Mouse (Mus musculus): ENCODE results near the gene Il17re. TPM values are rescaled to one million over a fixed set of nuclear protein-coding genes. Genes with fewer than 3 reads are reported as not detected.

Il17re gene
- polyA plus RNA-seq (2015; fragmentation: Nextera tagmentation; extraction: Ambion mirVana): 6.5 and 6.6 TPM in 2 replicates

GRCm38 (mm10) chr6:113457952-113458534, at the start of gene Il17re:
Gene Il17re, plus strand, starts transcription at chr6:113458484.
- Histone ChIP-seq H3K27me3 (no peaks in the 10 kb centered on the region), H3K27ac (no peak within 1 kb of the TSS), H3K36me3 (no peaks in the 10 kb centered on the region), H3K9ac (0 out of 2 replicates have a peak within 1 kb of the TSS, but pooled peaks have one; percentile 35), H3K4me2 (replicated peaks) (peak within 1 kb of the TSS; percentile 26), H3K9me3 (no peaks in the 10 kb centered on the region), H3K4me1 (no peaks in the 10 kb centered on the region), H3K4me3 (no peak within 1 kb of the TSS)
- no peak for ATAC-seq (ENCODE audit: low FRiP score, low read depth)
- WGBS: 62% methylated on average over 9 of the region's 10 CpGs

DNA sequence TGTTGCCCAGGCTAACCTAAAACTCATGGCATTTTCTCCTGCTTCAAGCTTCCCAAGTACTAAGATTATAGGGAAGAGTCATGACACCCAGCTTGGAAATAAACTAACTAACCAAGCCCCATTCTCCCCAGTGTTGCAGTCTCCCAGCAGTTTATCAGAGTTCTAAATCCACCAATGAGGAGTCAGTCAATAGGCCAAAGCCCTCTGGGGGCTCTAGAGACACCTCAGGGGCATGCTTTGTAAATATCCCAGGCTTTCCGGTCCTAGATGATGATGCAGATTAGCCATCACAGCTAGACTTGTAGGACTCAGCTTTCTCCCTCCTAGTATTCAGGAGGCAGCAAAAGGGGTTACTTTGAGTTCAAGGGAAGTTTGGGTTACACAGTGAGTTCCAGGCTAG, 48.3 kb upstream of the Il17re start:
- no peak overlapping the region for H3K4me3 ChIP-seq
- H3K4me2 ChIP-seq (replicated peaks): no peak overlapping the region
- H3K27ac ChIP-seq: no peak overlapping the region
- H3K4me1 ChIP-seq: peaks cover 3% of the 10 kb centered on the region; the same call in 1 of the 2 replicates
- no peaks in the 10 kb centered on the region for H3K27me3 ChIP-seq
- WGBS: 62% methylated on average over 1 of the region's 1 CpGs
- ATAC-seq (ENCODE audit: low FRiP score, low read depth): no peak
- peaks cover 45% of the 10 kb centered on the region for H3K36me3 ChIP-seq
- H3K9me3 ChIP-seq: no peaks in the 10 kb centered on the region
- H3K9ac ChIP-seq: no peak overlapping the region

DNA sequence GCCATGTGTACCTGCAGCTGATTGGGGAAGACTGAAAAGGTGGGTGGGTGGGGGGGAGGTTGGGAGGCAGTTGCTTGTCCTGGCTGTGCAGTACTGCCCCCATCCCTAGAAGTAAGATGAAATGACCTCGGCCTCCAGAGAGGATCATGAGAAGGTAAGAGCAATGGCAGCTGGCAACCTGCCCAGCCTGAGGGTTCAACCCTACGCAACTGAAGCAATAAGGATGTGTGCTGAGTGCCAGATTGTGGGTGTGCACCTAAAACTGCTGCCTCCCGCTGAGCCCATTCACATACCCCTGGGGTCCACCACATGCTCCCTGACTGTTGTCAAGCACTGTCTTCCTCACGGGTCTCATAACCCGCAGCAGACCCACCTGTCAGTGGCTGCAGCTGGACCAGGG, 41.9 kb upstream of the Il17re start:
- Histone ChIP-seq H3K27ac (no peak overlapping the region), H3K9ac (no peak overlapping the region), H3K4me2 (replicated peaks) (no peak overlapping the region), H3K9me3 (no peaks in the 10 kb centered on the region), H3K27me3 (no peaks in the 10 kb centered on the region), H3K36me3 (peaks cover 40% of the 10 kb centered on the region), H3K4me3 (no peak overlapping the region), H3K4me1 (peaks cover 20% of the 10 kb centered on the region)
- no peak for ATAC-seq (ENCODE audit: low FRiP score, low read depth)
- 80% methylated on average over 5 of the region's 5 CpGs for WGBS

DNA sequence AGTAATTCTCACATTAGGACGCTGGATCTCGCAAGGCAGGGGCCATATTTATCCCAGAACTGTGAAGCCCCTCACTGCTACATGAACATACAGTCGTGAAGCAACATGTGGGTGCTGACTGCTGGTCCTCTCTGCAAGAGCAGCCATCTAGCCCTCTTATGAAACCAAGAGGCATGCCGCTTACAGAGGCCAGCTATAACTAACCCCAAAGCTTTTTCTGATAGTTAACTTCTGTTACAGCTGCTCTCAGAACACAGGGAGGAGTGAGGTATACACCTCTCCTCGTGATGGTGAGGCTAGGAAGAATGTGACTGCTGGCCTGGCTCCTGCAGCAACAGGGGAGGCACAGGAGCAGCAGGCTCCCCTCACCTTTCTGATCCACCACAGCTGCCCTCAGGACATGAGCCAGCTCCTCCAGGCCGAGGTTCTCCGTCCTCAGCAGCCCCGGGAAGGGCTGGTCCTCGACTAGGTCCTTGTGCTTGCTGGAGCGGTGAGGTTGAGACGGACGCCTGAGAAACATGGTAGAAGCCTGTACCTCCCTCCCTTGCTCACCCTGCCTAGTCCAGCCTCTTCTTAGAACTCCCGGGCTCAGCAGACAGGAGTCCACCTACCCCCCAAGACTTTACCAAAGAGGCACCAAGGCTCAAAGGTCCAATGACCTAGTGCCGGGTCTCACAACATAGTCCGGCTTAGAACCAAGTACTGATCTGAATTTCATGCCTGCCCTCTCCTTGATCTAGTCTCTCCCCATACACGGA, 39.7 kb upstream of the Il17re start:
- H3K4me1 ChIP-seq: peaks cover 20% of the 10 kb centered on the region
- peak; percentile 62 for ATAC-seq (ENCODE audit: low FRiP score, low read depth)
- H3K9ac ChIP-seq: peak overlapping the region; percentile 81
- 11% methylated on average over 16 of the region's 16 CpGs for WGBS
- peaks cover 34% of the 10 kb centered on the region for H3K36me3 ChIP-seq
- H3K4me2 ChIP-seq (replicated peaks): peak overlapping the region; percentile 94
- no peaks in the 10 kb centered on the region for H3K9me3 ChIP-seq
- H3K27ac ChIP-seq: peak overlapping the region; percentile 69; the same call in 1 of the 2 replicates
- H3K4me3 ChIP-seq: peak overlapping the region; percentile 68
- no peaks in the 10 kb centered on the region for H3K27me3 ChIP-seq

GRCm38 (mm10) chr6:113419199-113419587, 39.1 kb upstream of the Il17re start, which contains the start of gene Rpusd3:
Gene Rpusd3, minus strand, starts transcription at chr6:113419340.
- peak within 1 kb of the TSS; percentile 68 for H3K4me3 ChIP-seq
- under 1% methylated on average over 25 of the region's 25 CpGs for WGBS
- peak within 1 kb of the TSS; percentile 94 for H3K4me2 ChIP-seq (replicated peaks)
- H3K27me3 ChIP-seq: no peaks in the 10 kb centered on the region
- H3K27ac ChIP-seq: peak within 1 kb of the TSS; percentile 69; the same call in 1 of the 2 replicates
- H3K36me3 ChIP-seq: peaks cover 28% of the 10 kb centered on the region
- H3K9ac ChIP-seq: peak within 1 kb of the TSS; percentile 81
- H3K9me3 ChIP-seq: no peaks in the 10 kb centered on the region
- peak; percentile 98 for ATAC-seq (ENCODE audit: low FRiP score, low read depth)
- peaks cover 20% of the 10 kb centered on the region for H3K4me1 ChIP-seq

GRCm38 (mm10) chr6:113423000-113423399, 35.3 kb upstream of the Il17re start:
- H3K4me3 ChIP-seq: no peak overlapping the region
- H3K4me2 ChIP-seq (replicated peaks): no peak overlapping the region
- H3K27me3 ChIP-seq: no peaks in the 10 kb centered on the region
- WGBS: 73% methylated on average over 4 of the region's 4 CpGs
- H3K4me1 ChIP-seq: peaks cover 10% of the 10 kb centered on the region
- no peak for ATAC-seq (ENCODE audit: low FRiP score, low read depth)
- no peak overlapping the region for H3K27ac ChIP-seq
- no peak overlapping the region for H3K9ac ChIP-seq
- H3K9me3 ChIP-seq: peaks cover 4% of the 10 kb centered on the region
- H3K36me3 ChIP-seq: no peaks in the 10 kb centered on the region

DNA sequence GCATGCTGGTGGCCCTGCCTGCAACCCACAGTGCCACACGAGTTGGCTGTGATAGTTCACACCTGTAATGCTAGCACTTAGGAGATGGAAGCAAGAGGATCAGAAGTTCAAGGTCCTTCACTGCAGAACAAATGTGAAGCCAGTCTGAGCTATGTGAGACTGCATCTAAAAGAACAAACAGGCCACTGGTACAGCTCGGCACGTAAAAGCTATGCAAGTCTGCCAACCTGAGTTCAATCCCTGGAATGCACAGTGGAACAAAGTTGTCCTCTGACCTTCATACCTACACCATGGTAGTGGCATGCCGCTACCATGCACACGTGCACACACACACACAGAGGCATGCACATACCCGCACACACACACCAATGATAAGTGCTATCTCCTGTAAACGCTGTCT, 34.1 kb upstream of the Il17re start:
- no peak overlapping the region for H3K27ac ChIP-seq
- peaks cover 3% of the 10 kb centered on the region; the same call in 1 of the 2 replicates for H3K4me1 ChIP-seq
- H3K36me3 ChIP-seq: no peaks in the 10 kb centered on the region
- 83% methylated on average over 7 of the region's 7 CpGs for WGBS
- H3K27me3 ChIP-seq: no peaks in the 10 kb centered on the region
- ATAC-seq (ENCODE audit: low FRiP score, low read depth): no peak
- no peak overlapping the region for H3K4me2 ChIP-seq (replicated peaks)
- peaks cover 4% of the 10 kb centered on the region for H3K9me3 ChIP-seq
- H3K4me3 ChIP-seq: no peak overlapping the region
- H3K9ac ChIP-seq: no peak overlapping the region

- Histone ChIP-seq H3K27me3 (no peaks in the 10 kb centered on the region), H3K4me2 (replicated peaks) (no peak overlapping the region), H3K36me3 (no peaks in the 10 kb centered on the region), H3K9me3 (peaks cover 4% of the 10 kb centered on the region), H3K27ac (no peak overlapping the region), H3K9ac (no peak overlapping the region), H3K4me1 (no peaks in the 10 kb centered on the region), H3K4me3 (no peak overlapping the region)
- 87% methylated on average over 4 of the region's 4 CpGs for WGBS
- ATAC-seq (ENCODE audit: low FRiP score, low read depth): no peak
These were observed 31.6 kb upstream of the Il17re start for GRCm38 (mm10) chr6:113426696-113427095.

- H3K9me3 ChIP-seq: peaks cover 4% of the 10 kb centered on the region
- no peaks in the 10 kb centered on the region for H3K4me1 ChIP-seq
- no peak overlapping the region for H3K4me2 ChIP-seq (replicated peaks)
- H3K27me3 ChIP-seq: no peaks in the 10 kb centered on the region
- no peak overlapping the region for H3K27ac ChIP-seq
- H3K4me3 ChIP-seq: no peak overlapping the region
- no peak overlapping the region for H3K9ac ChIP-seq
- no peaks in the 10 kb centered on the region for H3K36me3 ChIP-seq
- 63% methylated on average over 3 of the region's 3 CpGs for WGBS
- no peak for ATAC-seq (ENCODE audit: low FRiP score, low read depth)
These were observed 30.9 kb upstream of the Il17re start for GRCm38 (mm10) chr6:113427397-113427796.

DNA sequence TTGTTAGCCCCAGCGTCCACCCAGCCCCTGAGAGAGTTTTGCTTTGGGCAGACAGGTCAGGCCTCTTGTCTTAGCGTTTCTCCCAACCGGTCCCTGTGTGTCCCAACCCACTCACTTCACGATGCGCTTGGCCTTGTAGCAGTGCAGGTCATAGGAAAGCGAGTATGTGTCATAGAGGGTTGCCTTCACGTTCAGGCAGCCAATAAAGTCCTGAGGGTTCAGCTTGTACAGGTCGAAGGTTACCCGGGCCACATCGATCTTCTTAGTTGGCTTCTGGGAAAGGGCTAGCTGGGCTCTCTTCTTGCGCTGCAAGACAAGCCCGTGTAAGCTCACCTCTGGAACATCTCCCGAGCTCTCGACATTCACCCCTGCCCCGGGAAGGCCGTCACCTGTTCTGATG, 30.3 kb upstream of the Il17re start:
- Histone ChIP-seq H3K27me3 (no peaks in the 10 kb centered on the region), H3K36me3 (no peaks in the 10 kb centered on the region), H3K9me3 (peaks cover 4% of the 10 kb centered on the region), H3K27ac (no peak overlapping the region), H3K9ac (no peak overlapping the region), H3K4me1 (no peaks in the 10 kb centered on the region), H3K4me2 (replicated peaks) (no peak overlapping the region), H3K4me3 (no peak overlapping the region)
- no peak for ATAC-seq (ENCODE audit: low FRiP score, low read depth)
- WGBS: 91% methylated on average over 16 of the region's 16 CpGs

DNA sequence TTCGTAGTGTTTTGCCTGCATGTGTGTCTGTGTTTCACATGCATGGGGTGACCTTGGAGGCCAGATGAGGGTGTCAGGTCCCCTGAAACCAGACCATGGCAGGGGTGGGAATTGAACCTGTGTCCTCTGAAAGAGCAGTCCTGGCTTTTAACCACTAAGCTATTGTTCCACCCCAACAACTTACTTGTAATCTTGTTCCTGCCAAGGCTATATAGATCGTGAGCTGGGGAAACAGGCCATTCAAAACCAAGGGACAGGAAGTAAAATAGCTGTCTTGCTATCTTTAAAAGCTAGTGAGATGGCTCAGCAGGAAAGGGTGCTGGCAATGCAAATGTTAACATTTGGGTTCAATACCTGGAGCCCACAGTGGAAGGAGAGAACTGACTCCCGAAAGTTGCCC, 28.3 kb upstream of the Il17re start:
- WGBS: 76% methylated on average over 3 of the region's 3 CpGs
- no peak overlapping the region for H3K4me3 ChIP-seq

DNA sequence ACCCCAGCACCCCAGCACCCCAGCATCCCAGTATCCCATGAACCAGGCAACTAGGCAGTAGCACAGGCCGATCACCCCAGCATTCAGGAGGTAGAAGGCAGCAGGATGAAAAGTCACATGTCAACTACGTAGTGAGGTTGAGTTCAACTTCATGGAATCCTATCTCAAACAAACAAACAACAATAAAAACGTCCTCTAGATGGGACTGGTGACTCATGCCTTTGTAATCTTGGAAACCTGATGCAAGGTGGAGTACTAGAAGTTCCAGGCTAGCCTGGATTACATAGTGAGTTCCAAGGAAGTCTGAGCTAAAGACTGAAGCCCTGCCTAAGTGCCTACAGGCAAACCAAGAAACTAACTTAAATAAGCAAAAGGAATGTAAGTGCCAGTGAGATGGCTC, 27.4 kb upstream of the Il17re start:
- no peak overlapping the region for H3K27ac ChIP-seq
- ATAC-seq (ENCODE audit: low FRiP score, low read depth): no peak
- H3K9me3 ChIP-seq: peaks cover 4% of the 10 kb centered on the region
- no peaks in the 10 kb centered on the region for H3K27me3 ChIP-seq
- H3K4me1 ChIP-seq: no peaks in the 10 kb centered on the region
- H3K4me2 ChIP-seq (replicated peaks): no peak overlapping the region
- H3K4me3 ChIP-seq: no peak overlapping the region
- no peak overlapping the region for H3K9ac ChIP-seq
- WGBS: 58% methylated on average over 3 of the region's 3 CpGs
- no peaks in the 10 kb centered on the region for H3K36me3 ChIP-seq

More for the DNA sequence above, 28.3 kb upstream of the Il17re start:
- Histone ChIP-seq H3K9me3 (peaks cover 4% of the 10 kb centered on the region), H3K27me3 (no peaks in the 10 kb centered on the region), H3K27ac (no peak overlapping the region), H3K9ac (no peak overlapping the region), H3K4me2 (replicated peaks) (no peak overlapping the region), H3K36me3 (no peaks in the 10 kb centered on the region), H3K4me1 (no peaks in the 10 kb centered on the region)
- ATAC-seq (ENCODE audit: low FRiP score, low read depth): no peak
